Mouse (Mus musculus) liver, embryonic 16.5 days (tissue): Measurements from ENCODE around the gene Tmem33. TPM values are rescaled to one million over a fixed set of nuclear protein-coding genes. Genes with fewer than 3 reads are reported as not detected.

Experiments used
- ATAC-seq: fragments of 200-750 bp; cut with Nextera tagmentation; 2 replicates; pipeline ENCODE4 v1.8.0; 2017; ENCODE audit warnings: low read depth, mild to moderate bottlenecking, moderate number of reproducible peaks, moderate library complexity
- H3K27ac ChIP-seq: fragments of 300-500 bp; sonication (generic); 2 replicates; pipeline ENCODE4 v1.5.1; 2014; ENCODE audit warnings: mild to moderate bottlenecking, low read length
- H3K27me3 ChIP-seq: fragments of 300-500 bp; sonication (generic); 2 replicates; pipeline ENCODE4 v1.6.1; 2014; ENCODE audit warnings: low read depth, low read length, mixed read lengths; ENCODE audit not compliant: control insufficient read depth, insufficient read depth
- H3K36me3 ChIP-seq: fragments of 300-500 bp; sonication (generic); 2 replicates; pipeline ENCODE4 v1.6.1; 2014; ENCODE audit warnings: mild to moderate bottlenecking; ENCODE audit not compliant: control insufficient read depth, insufficient read depth
- H3K4me1 ChIP-seq: fragments of 300-500 bp; sonication (generic); 2 replicates; pipeline ENCODE4 v1.6.1; 2014; ENCODE audit warnings: low read depth, low read length, mixed read lengths; ENCODE audit not compliant: control insufficient read depth
- H3K4me2 ChIP-seq: fragments of 300-500 bp; sonication (generic); 2 replicates; pipeline ENCODE4 v1.6.1; 2014; ENCODE audit warnings: low read depth, low read length, mixed read lengths
- H3K4me3 ChIP-seq: fragments of 300-500 bp; sonication (generic); 2 replicates; pipeline ENCODE4 v1.5.1; 2014; ENCODE audit warnings: low read depth, mild to moderate bottlenecking, low read length
- H3K9ac ChIP-seq: fragments of 300-500 bp; sonication (generic); 2 replicates; pipeline ENCODE4 v1.6.1; 2014; ENCODE audit warnings: low read depth, low read length
- H3K9me3 ChIP-seq: fragments of 300-500 bp; sonication (generic); replicated peaks from 2 replicates; pipeline ENCODE4 v1.6.1; 2016; ENCODE audit warnings: low read length; ENCODE audit not compliant: control insufficient read depth
- WGBS: fragments of 180-500 bp; shearing (Covaris S2); extraction: QIAGEN DNeasy Blood & Tissue Kit; methylation state at CpG from one replicate; pipeline ENCODE4 v1.1.7; 2014; ENCODE audit not compliant: insufficient replicate concordance; 5-methylcytosine and 5-hydroxymethylcytosine counted together
- polyA plus RNA-seq: library from polyadenylated mRNA; unstranded; fragments of >200 nt; fragmentation: Nextera tagmentation; extraction: Ambion mirVana; gene quantifications from 2 replicates; pipeline ENCODE4 v1.2.1, GENCODE M21; 2015

Gene Tmem33
- polyA plus RNA-seq, 1 experiment from 2014 or later: 70.7 TPM

DNA sequence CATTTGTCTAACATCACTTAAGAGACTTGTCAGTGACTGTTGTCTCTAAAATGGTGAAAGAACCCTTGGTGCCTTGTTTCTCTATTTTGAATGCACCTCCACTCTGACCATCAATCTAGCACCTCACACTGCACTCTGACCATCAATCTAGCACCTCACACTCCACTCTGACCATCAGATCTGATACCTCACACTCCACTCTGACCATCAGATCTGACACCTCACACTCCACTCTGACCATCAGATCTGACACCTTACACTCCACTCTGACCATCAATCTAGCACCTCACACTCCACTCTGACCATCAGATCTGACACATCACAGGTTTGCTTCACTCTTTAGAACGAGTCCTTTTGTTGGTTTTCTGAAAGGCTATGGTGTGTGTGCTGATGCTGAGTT is 63.7 kb downstream of the Tmem33 start:
- H3K27me3 ChIP-seq: no peaks in the 10 kb centered on the region
- no peak overlapping the region for H3K4me3 ChIP-seq
- no peaks in the 10 kb centered on the region for H3K9me3 ChIP-seq
- no peak overlapping the region for H3K4me2 ChIP-seq
- WGBS: 50% methylated on average over 1 of the region's 1 CpGs
- H3K27ac ChIP-seq: no peak overlapping the region
- H3K4me1 ChIP-seq: no peaks in the 10 kb centered on the region
- no peak overlapping the region for H3K9ac ChIP-seq
- no peak for ATAC-seq
- peaks cover 10% of the 10 kb centered on the region; the same call in 1 of the 2 replicates for H3K36me3 ChIP-seq

DNA sequence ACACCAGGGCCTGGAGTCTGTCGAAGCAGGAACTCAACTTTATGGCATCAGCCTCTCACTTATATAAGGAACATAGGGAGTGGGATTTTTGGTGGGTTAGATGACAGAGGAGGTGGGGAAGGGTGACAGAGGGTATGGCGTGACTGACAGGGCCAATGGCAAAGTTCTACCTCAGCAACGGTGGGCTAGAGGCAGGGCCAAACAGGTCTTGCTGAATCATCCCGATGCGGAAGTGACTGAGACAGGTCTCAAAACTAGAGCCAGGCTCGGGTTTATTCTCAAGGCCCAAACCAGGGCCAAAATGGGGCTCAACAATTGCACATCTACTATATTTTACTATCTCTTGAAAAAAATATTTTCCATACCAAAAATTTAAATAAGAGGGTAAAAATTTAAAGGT is 80.4 kb downstream of the Tmem33 start:
- H3K36me3 ChIP-seq: peaks cover 21% of the 10 kb centered on the region
- no peak for ATAC-seq
- no peaks in the 10 kb centered on the region for H3K4me1 ChIP-seq
- H3K4me3 ChIP-seq: no peak overlapping the region
- 87% methylated on average over 6 of the region's 6 CpGs for WGBS
- H3K9ac ChIP-seq: no peak overlapping the region
- H3K27ac ChIP-seq: no peak overlapping the region
- H3K4me2 ChIP-seq: no peak overlapping the region
- no peaks in the 10 kb centered on the region for H3K9me3 ChIP-seq
- no peaks in the 10 kb centered on the region for H3K27me3 ChIP-seq

Other genes starting within 250 kb of the Tmem33 start
- gene Phox2b, start 161.3 kb upstream of the Tmem33 start, polyA plus RNA-seq: 0.02 and 0.08 TPM in 2 replicates
- 52.7 and 56.9 TPM in 2 replicates for gene Slc30a9, start 46.4 kb downstream of the Tmem33 start, polyA plus RNA-seq
- gene Bend4, start 167.7 kb downstream of the Tmem33 start, polyA plus RNA-seq: 0.38 and 0.55 TPM in 2 replicates